Mouse (Mus musculus) MEL (cell line): ENCODE results near the gene Drc1. TPM values are rescaled to one million over a fixed set of nuclear protein-coding genes. Genes with fewer than 3 reads are reported as not detected.

Experiments
- DNase-seq: peaks from one replicate; pipeline ENCODE4 v3.0.0; 2011; ENCODE audit warnings: low read depth, low spot score
- H3K27ac ChIP-seq: 2 replicates; pipeline ENCODE4 v1.5.1; 2012; ENCODE audit warnings: low read depth, mild to moderate bottlenecking, control low read depth, low read length, moderate library complexity; ENCODE audit not compliant: control insufficient read depth
- H3K27me3 ChIP-seq, 2 experiments: fragments of 150-350 bp in 1 of 2; sonication (generic) in 1 of 2; 2 replicates each; pipeline ENCODE4 v1.6.1; 2012; ENCODE audit warnings: low read length in 2 of 2, mild to moderate bottlenecking in 2 of 2, improper control_type of control experiment in 1 of 2, moderate library complexity in 1 of 2; ENCODE audit not compliant: insufficient read depth in 2 of 2, control insufficient read depth in 1 of 2
- H3K36me3 ChIP-seq, 2 experiments: 2 replicates each; pipeline ENCODE4 v1.6.1; 2012 to 2014; ENCODE audit warnings: low read length in 2 of 2, improper control_type of control experiment in 1 of 2, inconsistent platforms in 1 of 2, mild to moderate bottlenecking in 1 of 2; ENCODE audit not compliant: insufficient read depth in 2 of 2, control insufficient read depth in 1 of 2
- H3K4me1 ChIP-seq, 2 experiments: fragments of 150-350 bp in 1 of 2; sonication (generic) in 1 of 2; 2 replicates each; pipeline ENCODE4 v1.6.1; 2012; ENCODE audit warnings: low read length in 2 of 2, improper control_type of control experiment in 1 of 2, mild to moderate bottlenecking in 1 of 2; ENCODE audit not compliant: insufficient read depth in 2 of 2, control insufficient read depth in 1 of 2
- H3K4me3 ChIP-seq, 2 experiments: fragments of 150-350 bp in 1 of 2; sonication (generic) in 1 of 2; 2 replicates each; pipeline ENCODE4 v1.5.1; 2012; ENCODE audit warnings: low read depth in 2 of 2, low read length in 2 of 2, mild to moderate bottlenecking in 2 of 2, moderate library complexity in 2 of 2, control low read depth in 1 of 2, improper control_type of control experiment in 1 of 2; ENCODE audit not compliant: control insufficient read depth in 1 of 2, insufficient read depth in 1 of 2
- H3K79me2 ChIP-seq: 2 replicates; pipeline ENCODE4 v1.6.1; 2012; ENCODE audit warnings: mild to moderate bottlenecking, low read length, moderate library complexity; ENCODE audit not compliant: control insufficient read depth, poor library complexity, insufficient read depth
- H3K9ac ChIP-seq: 2 replicates; pipeline ENCODE4 v1.6.1; 2012; ENCODE audit warnings: low read depth, mild to moderate bottlenecking, control low read depth, low read length, moderate library complexity; ENCODE audit not compliant: control insufficient read depth, poor library complexity, severe bottlenecking
- H3K9me3 ChIP-seq: fragments of 150-350 bp; sonication (generic); replicated peaks from 2 replicates; pipeline ENCODE4 v1.6.1; 2012; ENCODE audit warnings: mild to moderate bottlenecking, low read length, improper control_type of control experiment, moderate library complexity; ENCODE audit not compliant: insufficient read depth
- BHLHE40 ChIP-seq: IDR thresholded peaks from 2 replicates; pipeline ENCODE4 v1.6.1; 2012; ENCODE audit warnings: low read depth, mild to moderate bottlenecking, inconsistent platforms, low read length, improper control_type of control experiment, borderline replicate concordance
- CHD1 ChIP-seq: IDR thresholded peaks from 2 replicates; pipeline ENCODE4 v1.6.1; 2012; ENCODE audit warnings: low read depth, mild to moderate bottlenecking, inconsistent platforms, low read length, improper control_type of control experiment
- CTCF ChIP-seq, 3 experiments: IDR thresholded peaks in 2 of 3; conservative IDR thresholded peaks in 1 of 3; 2 replicates each; pipeline ENCODE4 v1.5.1; 2011 to 2012; ENCODE audit warnings: low read length in 3 of 3, low read depth in 2 of 3, mild to moderate bottlenecking in 2 of 3, improper control_type of control experiment in 1 of 3, inconsistent platforms in 1 of 3, mixed read lengths in 1 of 3, moderate library complexity in 1 of 3; ENCODE audit not compliant: control insufficient read depth in 1 of 3, insufficient read depth in 1 of 3, poor library complexity in 1 of 3, severe bottlenecking in 1 of 3
- E2F4 ChIP-seq: IDR thresholded peaks from 2 replicates; pipeline ENCODE4 v1.6.1; 2011; ENCODE audit warnings: low read depth, low read length, improper control_type of control experiment, borderline replicate concordance
- ELF1 ChIP-seq: IDR thresholded peaks from 2 replicates; pipeline ENCODE4 v1.6.1; 2014; ENCODE audit warnings: low read depth, mild to moderate bottlenecking, inconsistent platforms, low read length, improper control_type of control experiment, moderate library complexity
- GATA1 ChIP-seq: IDR thresholded peaks from 2 replicates; pipeline ENCODE4 v1.6.1; 2011; ENCODE audit warnings: low read depth, low read length, improper control_type of control experiment
- JUND ChIP-seq: IDR thresholded peaks from 2 replicates; pipeline ENCODE4 v1.6.1; 2011; ENCODE audit warnings: low read depth, mild to moderate bottlenecking, improper control_type of control experiment, low read length
- KAT2A ChIP-seq: conservative IDR thresholded peaks from 2 replicates; pipeline ENCODE4 v1.6.1; 2012; ENCODE audit warnings: low read depth, low read length, improper control_type of control experiment, inconsistent platforms
- MAFK ChIP-seq: IDR thresholded peaks from 2 replicates; pipeline ENCODE4 v1.6.1; 2011; ENCODE audit warnings: low read depth, mild to moderate bottlenecking, low read length, improper control_type of control experiment, borderline replicate concordance
- MAZ ChIP-seq: IDR thresholded peaks from 2 replicates; pipeline ENCODE4 v1.6.1; 2012; ENCODE audit warnings: low read depth, mild to moderate bottlenecking, inconsistent platforms, low read length, improper control_type of control experiment
- MEF2A ChIP-seq: IDR thresholded peaks from 2 replicates; pipeline ENCODE4 v1.6.1; 2014; ENCODE audit warnings: low read depth, mild to moderate bottlenecking, inconsistent platforms, low read length, improper control_type of control experiment; ENCODE audit not compliant: poor library complexity, insufficient replicate concordance, severe bottlenecking; ENCODE audit errors: extremely low read depth
- MXI1 ChIP-seq: IDR thresholded peaks from 2 replicates; pipeline ENCODE4 v1.6.1; 2011; ENCODE audit warnings: mild to moderate bottlenecking, low read depth, low read length, improper control_type of control experiment
- MYB ChIP-seq: IDR thresholded peaks from 2 replicates; pipeline ENCODE4 v1.6.1; 2011; ENCODE audit warnings: mild to moderate bottlenecking, low read depth, low read length, improper control_type of control experiment
- NRF1 ChIP-seq: IDR thresholded peaks from 2 replicates; pipeline ENCODE4 v1.6.1; 2014; ENCODE audit warnings: low read depth, mild to moderate bottlenecking, inconsistent platforms, low read length, improper control_type of control experiment, moderate library complexity; ENCODE audit not compliant: poor library complexity, insufficient read depth, severe bottlenecking
- POLR2AphosphoS2 ChIP-seq: IDR thresholded peaks from 2 replicates; pipeline ENCODE4 v1.6.1; 2011; ENCODE audit warnings: low read length, improper control_type of control experiment
- POLR2AphosphoS5 ChIP-seq: IDR thresholded peaks from 2 replicates; pipeline ENCODE4 v1.6.1; 2012; ENCODE audit warnings: low read depth, borderline replicate concordance, mild to moderate bottlenecking, inconsistent platforms, low read length, moderate library complexity, mixed read lengths
- RAD21 ChIP-seq: IDR thresholded peaks from 2 replicates; pipeline ENCODE4 v1.6.1; 2011; ENCODE audit warnings: mild to moderate bottlenecking, low read depth, low read length, improper control_type of control experiment
- SIN3A ChIP-seq: IDR thresholded peaks from 2 replicates; pipeline ENCODE4 v1.6.1; 2012; ENCODE audit warnings: low read length, improper control_type of control experiment, inconsistent platforms
- USF1 ChIP-seq: IDR thresholded peaks from 2 replicates; pipeline ENCODE4 v1.6.1; 2014; ENCODE audit warnings: low read depth, mild to moderate bottlenecking, inconsistent platforms, low read length, improper control_type of control experiment, moderate library complexity
- ZC3H11A ChIP-seq: IDR thresholded peaks from 2 replicates; pipeline ENCODE4 v1.6.1; 2012; ENCODE audit warnings: low read depth, mild to moderate bottlenecking, inconsistent platforms, low read length, improper control_type of control experiment
- ZMIZ1 ChIP-seq: IDR thresholded peaks from 2 replicates; pipeline ENCODE4 v1.6.1; 2012; ENCODE audit warnings: low read depth, mild to moderate bottlenecking, inconsistent platforms, low read length, improper control_type of control experiment, moderate library complexity
- polyA plus RNA-seq, 2 experiments: library from polyadenylated mRNA; stranded (reverse) in 1 of 2; unstranded in 1 of 2; fragments of >175 nt in 1 of 2; fragments of >200 nt in 1 of 2; gene quantifications; 2 replicates each; pipeline versions ENCODE4 v1.2.1 to v1.2.4; 2012; ENCODE audit warnings: low replicate concordance in 2 of 2, low read depth in 1 of 2; ENCODE audit not compliant: insufficient read length in 2 of 2, insufficient read depth in 1 of 2, missing spikeins in 1 of 2
- total RNA-seq: library from RNA; depleted of rRNA; stranded (reverse); fragments of 300-350 nt; gene quantifications from 2 replicates; pipeline ENCODE4 v1.2.3, GENCODE M21; 2012

Drc1 gene
- total and polyA plus RNA-seq, 3 experiments: not detected

DNA sequence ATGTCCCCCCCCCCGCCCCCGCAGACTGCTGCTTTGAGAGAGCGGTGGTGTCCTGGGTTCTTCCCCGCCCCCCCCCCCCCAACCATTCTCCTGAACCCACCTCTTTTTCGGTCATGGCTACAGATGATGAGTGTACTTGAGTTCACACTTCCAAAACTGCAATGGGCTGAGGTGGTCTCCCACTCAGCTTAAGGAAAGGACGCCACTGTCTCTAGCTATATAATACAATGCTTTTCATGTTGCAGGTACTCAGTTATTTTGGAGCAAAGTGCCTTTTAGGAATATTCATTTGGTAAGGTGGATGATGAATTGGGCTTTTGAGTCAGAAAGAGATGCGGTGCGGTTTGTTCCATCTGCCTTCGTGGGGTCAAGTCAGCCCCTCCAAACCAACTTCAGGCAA lies 324 bp upstream of the Drc1 start:
- Histone ChIP-seq H3K79me2 (no peaks in the 10 kb centered on the region), H3K27me3 (no peaks in the 10 kb centered on the region), H3K4me1 (no peaks in the 10 kb centered on the region), H3K9me3 (no peaks in the 10 kb centered on the region), H3K36me3 (no peaks in the 10 kb centered on the region), H3K9ac (no peak overlapping the region), H3K4me3 (no peak overlapping the region), H3K27ac (no peak overlapping the region)
- TF ChIP-seq ZC3H11A: no peak
- TF ChIP-seq POLR2AphosphoS2: no peak
- TF ChIP-seq SIN3A: no peak
- no peak for DNase-seq

DNA sequence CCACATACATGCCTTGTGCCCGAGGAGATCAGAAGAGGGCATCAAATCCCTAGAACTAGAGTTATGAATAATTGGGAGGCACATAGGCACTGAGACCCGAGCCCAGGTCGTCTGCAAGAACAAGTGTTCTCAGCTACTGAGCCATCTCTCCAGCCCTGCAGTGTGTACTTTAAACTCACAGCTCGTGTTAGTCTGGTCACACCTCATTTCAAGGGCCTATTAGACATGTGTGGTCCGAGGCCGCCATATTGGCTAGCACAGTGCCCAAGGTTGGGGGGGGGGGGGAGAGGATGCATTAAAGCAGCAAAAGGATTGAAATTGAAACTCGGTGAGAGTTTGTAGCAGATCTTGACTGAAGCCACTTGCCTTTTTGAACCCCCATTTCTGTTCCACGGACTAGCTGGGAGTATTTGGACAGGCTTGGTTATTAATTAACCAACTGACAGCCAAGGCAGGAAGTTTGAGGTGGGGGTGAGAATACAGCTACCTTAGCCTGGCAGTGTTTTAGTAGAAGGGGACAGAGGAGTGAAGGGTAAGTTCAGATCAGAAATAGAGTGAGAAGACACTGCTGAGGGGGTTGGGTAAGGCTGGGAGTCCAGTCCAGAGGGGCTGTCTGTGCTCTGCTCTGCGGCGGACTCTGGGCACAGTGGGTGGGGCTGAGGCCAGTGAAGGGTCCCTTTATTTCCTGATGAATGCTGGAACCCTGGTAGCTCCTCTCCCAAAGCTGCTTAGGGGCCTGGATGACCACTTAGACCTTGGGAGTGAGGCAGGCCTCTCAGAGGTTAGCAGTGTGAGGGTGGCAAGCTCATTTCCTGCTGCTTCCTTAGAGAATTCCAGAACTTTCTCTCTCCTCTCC lies 5.0 kb downstream of the Drc1 start:
- TF ChIP-seq MAFK: no peak
- TF ChIP-seq MYB: no peak
- TF ChIP-seq USF1: no peak
- TF ChIP-seq ZMIZ1: no peak
- no peak for TF ChIP-seq E2F4
- TF ChIP-seq ELF1: no peak
- TF ChIP-seq MXI1: no peak
- TF ChIP-seq CTCF (IDR thresholded peaks at IDR 0.05 in 2 of 3, conservative IDR thresholded peaks at IDR 0.05 in 1 of 3; ENCODE audit: control insufficient read depth in 1 of 3, insufficient read depth in 1 of 3, low read depth in 2 of 3, low read length in 3 of 3, poor library complexity in 1 of 3, severe bottlenecking in 1 of 3): no peak
- TF ChIP-seq ZC3H11A: no peak
- TF ChIP-seq JUND: no peak
- TF ChIP-seq POLR2AphosphoS5: no peak
- TF ChIP-seq RAD21: no peak
- no peak for TF ChIP-seq CHD1
- TF ChIP-seq MAZ: no peak
- no peak for TF ChIP-seq GATA1
- TF ChIP-seq KAT2A: no peak
- TF ChIP-seq BHLHE40: no peak
- TF ChIP-seq NRF1: no peak
- no peak for TF ChIP-seq MEF2A
- no peak overlapping the region for H3K4me3 ChIP-seq
- H3K79me2 ChIP-seq: no peaks in the 10 kb centered on the region
- no peak overlapping the region for H3K27ac ChIP-seq
- H3K36me3 ChIP-seq: peaks cover 0 to 16% of the 10 kb centered on the region in 2 experiments; a peak in 2 of 4 replicates
- no peaks in the 10 kb centered on the region for H3K27me3 ChIP-seq
- H3K9me3 ChIP-seq: no peaks in the 10 kb centered on the region
- no peak overlapping the region for H3K9ac ChIP-seq
- no peak for DNase-seq
- H3K4me1 ChIP-seq: peaks cover 3 to 16% of the 10 kb centered on the region in 2 experiments
